Mouse (Mus musculus) liver, embryonic 14.5 days (tissue): ENCODE measurements around the gene Phf10.
"Not testable (repeated sequence)": the region's sequence is repeated elsewhere in the genome, so short reads cannot be mapped to it uniquely, and the experiment has no call there.

ENCODE experiments used
- CTCF ChIP-seq: IDR thresholded peaks from 2 replicates; pipeline ENCODE4 v1.5.1; 2016; ENCODE audit warnings: antibody characterized with exemption, low read depth, control low read depth
- EP300 ChIP-seq: IDR thresholded peaks from 2 replicates; pipeline ENCODE4 v1.6.1; 2016; ENCODE audit warnings: antibody characterized with exemption, low read depth

DNA sequence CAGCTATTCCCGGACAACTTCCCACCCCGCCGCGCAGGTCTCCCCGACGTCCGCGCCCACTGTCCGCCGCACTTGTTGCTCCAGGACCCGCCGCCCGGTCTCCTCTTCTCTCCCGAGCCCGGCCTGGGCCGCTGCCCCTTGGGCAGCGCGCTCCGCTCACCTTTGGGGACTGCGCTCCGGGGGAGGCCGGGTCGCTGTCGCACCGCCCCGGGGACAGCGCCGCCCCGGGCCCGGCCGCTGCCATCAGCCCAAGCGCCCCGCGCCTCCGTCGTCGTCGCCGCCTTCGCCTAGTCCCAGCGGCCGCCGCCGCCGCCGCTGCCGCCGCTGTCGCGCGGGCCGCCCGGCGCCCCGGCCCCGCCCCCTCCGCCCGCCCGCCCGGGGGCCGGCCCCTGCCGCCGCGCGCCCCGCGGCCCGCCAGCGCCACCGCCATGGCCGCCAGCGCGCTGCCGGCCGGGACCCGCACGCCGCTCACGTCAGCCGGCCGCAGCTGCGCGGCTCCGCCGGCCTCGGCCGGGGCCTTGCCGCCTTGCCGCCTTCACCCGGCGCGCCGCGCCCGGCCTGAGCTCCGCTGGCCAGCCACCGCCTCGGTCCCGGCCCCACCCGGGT is at the start of gene Phf10:
- TF ChIP-seq EP300, CTCF: not testable (repeated sequence)
